Mouse (Mus musculus): ENCODE data around the gene Pip4k2a.

DNA sequence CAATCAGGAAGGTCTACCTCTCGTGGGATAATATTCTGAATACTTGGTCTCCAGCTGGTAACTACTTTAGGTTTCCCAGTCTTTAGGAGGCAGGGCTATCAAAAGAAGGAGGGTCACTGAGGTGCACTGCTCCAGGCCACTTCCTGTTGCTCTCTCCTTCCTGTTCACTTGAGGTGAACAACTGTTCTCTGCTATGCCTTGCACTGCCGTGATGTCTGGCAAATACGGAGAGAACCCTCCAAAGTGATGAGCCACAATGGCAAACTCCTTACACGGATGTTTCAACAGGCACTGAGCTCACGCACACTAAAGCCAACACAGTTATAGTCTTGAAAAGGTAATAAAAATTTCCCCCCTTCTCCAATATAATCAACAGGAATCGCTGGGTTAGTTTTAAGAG is 15.3 kb downstream of the Pip4k2a start:
- TF ChIP-seq CTCF (IDR thresholded peaks at IDR 0.05; ENCODE audit: insufficient read depth, low read depth, low read length) (no peak), POLR2A (IDR thresholded peaks at IDR 0.05; ENCODE audit: insufficient read depth, low read depth, low read length) (no peak)
